Mouse (Mus musculus) heart, postnatal 0 days (tissue): ENCODE data around the gene 1700012B07Rik.

Experiments
- CTCF ChIP-seq: IDR thresholded peaks from 2 replicates; pipeline ENCODE4 v1.5.1; 2016; ENCODE audit warnings: antibody characterized with exemption, control low read depth, low read depth
- EP300 ChIP-seq: IDR thresholded peaks from 2 replicates; pipeline ENCODE4 v1.6.1; 2016; ENCODE audit warnings: antibody characterized with exemption, low read depth

- TF ChIP-seq CTCF (no peak), EP300 (no peak)
Measured at GRCm38 (mm10) chr11:109758616-109759215, 69.1 kb downstream of the 1700012B07Rik start.
